Mouse (Mus musculus) bone marrow, adult 2 months (tissue): ENCODE measurements around the gene Fbxw4.

Source experiments
- CTCF ChIP-seq: fragments of 200-500 bp; IDR thresholded peaks from 2 replicates; pipeline ENCODE4 v1.5.1; 2011; ENCODE audit warnings: low read length, control low read depth; ENCODE audit not compliant: control insufficient read depth, insufficient read depth
- POLR2A ChIP-seq: fragments of 200-500 bp; IDR thresholded peaks from 2 replicates; pipeline ENCODE4 v1.6.1; 2011; ENCODE audit warnings: low read depth, mild to moderate bottlenecking, control low read depth, low read length, borderline replicate concordance; ENCODE audit not compliant: control insufficient read depth

DNA sequence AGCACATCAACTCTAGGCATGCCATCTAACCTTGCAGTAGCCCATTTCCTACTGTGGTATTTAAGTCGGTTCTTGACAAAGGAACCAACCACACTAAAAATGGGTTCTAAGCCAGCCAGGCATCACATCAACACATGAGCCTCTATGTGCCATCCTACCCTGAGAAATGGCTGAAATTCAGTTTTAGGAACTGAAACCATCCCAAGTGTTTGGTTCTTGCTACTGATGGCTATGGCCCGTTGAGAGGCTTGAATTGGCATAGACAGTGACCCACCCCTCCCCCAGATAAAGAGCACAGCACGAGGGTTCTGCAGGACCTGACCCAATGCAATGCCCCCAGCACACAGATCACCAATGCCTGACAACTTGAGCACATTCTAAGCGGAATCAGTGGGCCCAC is 36.4 kb downstream of the Fbxw4 start:
- no peak for TF ChIP-seq POLR2A
- no peak for TF ChIP-seq CTCF
